Mouse (Mus musculus): ENCODE data around the gene Cog7. TPM values are rescaled to one million over a fixed set of nuclear protein-coding genes. Genes with fewer than 3 reads are reported as not detected.

The Cog7 gene
- total and polyA plus RNA-seq, 2 experiments from 2014 or later: 32.2 to 38.1 TPM

DNA sequence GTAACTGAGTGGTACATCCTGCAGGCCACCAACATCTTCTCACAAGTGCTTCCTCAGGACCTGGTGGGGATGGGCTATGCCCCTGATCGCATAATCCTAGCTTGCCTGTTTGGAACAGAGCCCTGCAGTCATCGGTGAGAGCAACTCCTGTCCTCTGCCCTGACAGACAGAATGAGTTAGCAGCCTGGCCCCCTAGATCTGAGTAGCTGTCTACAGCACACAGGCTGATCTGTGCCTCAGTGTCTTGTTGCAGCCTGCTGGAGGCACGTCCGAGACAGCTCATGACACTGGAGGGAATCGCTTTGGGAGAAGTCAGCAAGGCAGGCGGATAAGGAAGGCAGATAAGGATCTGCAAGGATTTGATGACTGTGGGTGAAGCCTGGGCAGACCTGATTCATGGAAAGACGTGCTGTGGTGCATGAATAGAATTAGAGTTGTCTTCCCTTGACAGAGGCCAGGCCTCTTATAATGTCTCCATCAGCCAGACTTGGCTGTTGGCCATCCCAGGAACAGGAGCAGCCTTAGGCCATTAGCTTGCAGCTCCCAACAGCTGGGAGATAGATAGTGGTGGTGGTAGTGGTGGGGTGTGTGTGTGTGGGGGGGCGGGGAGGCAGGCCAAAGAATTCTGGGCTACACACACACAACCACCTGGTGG, 78.6 kb downstream of the Cog7 start:
- Histone ChIP-seq H3K27me3 (ENCODE audit: insufficient read depth, low read length) (no peaks in the 10 kb centered on the region), H3K9ac (replicated peaks; ENCODE audit: low read length) (no peak overlapping the region), H3K4me2 (ENCODE audit: low read depth, low read length) (no peak overlapping the region), H3K4me3 (ENCODE audit: low read length) (no peak overlapping the region), H3K4me1 (ENCODE audit: insufficient read depth, low read length) (no peaks in the 10 kb centered on the region), H3K36me3 (ENCODE audit: insufficient read depth, low read length) (no peaks in the 10 kb centered on the region), H3K27ac (no peak overlapping the region), H3K9me3 (ENCODE audit: low read length) (no peaks in the 10 kb centered on the region)
- DNase-seq (ENCODE audit: low spot score): peak; percentile 9
- peak; percentile 44; the same call in 1 of the 2 replicates for ATAC-seq
- 67% methylated on average over 8 of the region's 8 CpGs for WGBS
- TF ChIP-seq CTCF (IDR thresholded peaks at IDR 0.05; ENCODE audit: low read depth): no peak

DNA sequence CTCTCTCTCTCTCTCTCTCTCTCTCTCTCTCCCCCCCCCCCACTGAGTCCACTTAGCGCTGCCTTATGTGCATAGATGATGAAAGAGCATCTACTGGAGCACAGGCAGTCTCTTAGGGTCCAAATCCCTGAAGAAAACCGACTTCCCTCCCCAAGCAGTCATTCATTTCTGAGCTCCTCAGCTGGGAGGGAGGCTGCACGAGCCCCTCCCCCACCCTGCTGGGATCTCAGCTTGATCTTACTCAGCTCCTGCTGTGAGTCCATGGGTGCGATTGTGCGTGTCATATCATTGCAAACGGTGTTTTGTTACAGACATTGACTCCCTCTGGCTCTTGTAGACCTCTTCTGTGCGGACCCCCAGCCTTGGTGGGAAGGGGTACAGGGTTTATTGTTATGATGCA, 81.6 kb downstream of the Cog7 start:
- Histone ChIP-seq H3K4me2 (ENCODE audit: low read depth, low read length) (0 out of 2 replicates have a peak overlapping the region, but pooled peaks have one; percentile 16), H3K4me3 (ENCODE audit: low read length) (no peak overlapping the region; the same call in 1 of the 2 replicates), H3K27me3 (ENCODE audit: insufficient read depth, low read length) (no peaks in the 10 kb centered on the region), H3K9ac (replicated peaks; ENCODE audit: low read length) (no peak overlapping the region), H3K9me3 (ENCODE audit: low read length) (no peaks in the 10 kb centered on the region), H3K27ac (no peak overlapping the region), H3K4me1 (ENCODE audit: insufficient read depth, low read length) (no peaks in the 10 kb centered on the region), H3K36me3 (ENCODE audit: insufficient read depth, low read length) (no peaks in the 10 kb centered on the region)
- 9% methylated on average over 7 of the region's 7 CpGs for WGBS
- ATAC-seq (no peak), DNase-seq (ENCODE audit: low spot score) (peak; percentile 10)
- TF ChIP-seq CTCF (IDR thresholded peaks at IDR 0.05; ENCODE audit: low read depth): no peak

DNA sequence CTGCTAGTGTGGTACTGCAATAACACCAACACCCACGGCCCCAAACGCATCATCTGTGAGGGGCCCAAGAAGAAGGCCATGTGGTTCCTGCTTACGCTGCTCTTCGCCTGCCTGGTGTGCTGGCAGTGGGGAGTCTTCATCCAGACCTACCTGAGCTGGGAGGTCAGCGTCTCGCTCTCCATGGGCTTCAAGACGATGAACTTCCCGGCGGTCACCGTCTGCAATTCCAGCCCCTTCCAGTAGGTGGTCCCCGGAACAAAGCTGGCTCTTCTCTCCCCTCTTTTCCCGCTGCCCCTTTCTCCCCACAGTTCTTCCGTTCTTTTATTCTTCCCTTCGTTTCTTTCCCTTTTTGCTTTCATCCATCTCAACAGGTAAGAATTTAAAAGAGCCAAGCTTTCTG, 82.2 kb downstream of the Cog7 start:
- no peaks in the 10 kb centered on the region for H3K4me1 ChIP-seq (ENCODE audit: insufficient read depth, low read length)
- peak overlapping the region; percentile 16; the same call in 1 of the 2 replicates for H3K4me2 ChIP-seq (ENCODE audit: low read depth, low read length)
- DNase-seq (ENCODE audit: low spot score): no peak
- no peaks in the 10 kb centered on the region for H3K36me3 ChIP-seq (ENCODE audit: insufficient read depth, low read length)
- H3K4me3 ChIP-seq (ENCODE audit: low read length): no peak overlapping the region; the same call in 1 of the 2 replicates
- H3K27me3 ChIP-seq (ENCODE audit: insufficient read depth, low read length): no peaks in the 10 kb centered on the region
- no peak overlapping the region for H3K27ac ChIP-seq
- no peaks in the 10 kb centered on the region for H3K9me3 ChIP-seq (ENCODE audit: low read length)
- no peak overlapping the region for H3K9ac ChIP-seq (replicated peaks; ENCODE audit: low read length)
- peak; percentile 74 for TF ChIP-seq CTCF (IDR thresholded peaks at IDR 0.05; ENCODE audit: low read depth)
- ATAC-seq: no peak
- WGBS: 9% methylated on average over 14 of the region's 14 CpGs

DNA sequence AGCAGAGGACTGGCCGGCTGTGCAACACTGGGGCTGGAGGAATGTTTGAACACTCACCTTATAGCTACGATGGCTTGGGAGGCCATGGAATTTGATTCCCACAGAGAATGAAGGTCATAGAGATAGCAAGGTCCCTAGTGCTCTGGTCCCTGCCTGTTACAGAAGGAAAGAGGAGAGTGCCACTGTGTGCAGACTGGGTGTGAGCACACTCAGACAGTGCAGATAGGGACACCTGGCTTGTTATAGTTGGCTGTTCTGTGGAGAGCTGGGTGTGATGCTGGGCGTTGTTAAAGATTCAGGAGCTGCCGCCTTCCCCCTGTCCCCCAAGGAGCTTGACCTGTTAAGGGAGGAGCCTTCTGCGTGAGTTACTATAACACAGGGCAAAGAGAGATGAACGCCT, 84.8 kb downstream of the Cog7 start:
- WGBS: 38% methylated on average over 6 of the region's 6 CpGs
- ATAC-seq (no peak), DNase-seq (ENCODE audit: low spot score) (no peak)
- Histone ChIP-seq H3K27me3 (ENCODE audit: insufficient read depth, low read length) (no peaks in the 10 kb centered on the region), H3K9ac (replicated peaks; ENCODE audit: low read length) (no peak overlapping the region), H3K27ac (no peak overlapping the region), H3K4me2 (ENCODE audit: low read depth, low read length) (no peak overlapping the region), H3K4me3 (ENCODE audit: low read length) (no peak overlapping the region), H3K4me1 (ENCODE audit: insufficient read depth, low read length) (no peaks in the 10 kb centered on the region), H3K36me3 (ENCODE audit: insufficient read depth, low read length) (no peaks in the 10 kb centered on the region), H3K9me3 (ENCODE audit: low read length) (no peaks in the 10 kb centered on the region)
- TF ChIP-seq CTCF (IDR thresholded peaks at IDR 0.05; ENCODE audit: low read depth): no peak

DNA sequence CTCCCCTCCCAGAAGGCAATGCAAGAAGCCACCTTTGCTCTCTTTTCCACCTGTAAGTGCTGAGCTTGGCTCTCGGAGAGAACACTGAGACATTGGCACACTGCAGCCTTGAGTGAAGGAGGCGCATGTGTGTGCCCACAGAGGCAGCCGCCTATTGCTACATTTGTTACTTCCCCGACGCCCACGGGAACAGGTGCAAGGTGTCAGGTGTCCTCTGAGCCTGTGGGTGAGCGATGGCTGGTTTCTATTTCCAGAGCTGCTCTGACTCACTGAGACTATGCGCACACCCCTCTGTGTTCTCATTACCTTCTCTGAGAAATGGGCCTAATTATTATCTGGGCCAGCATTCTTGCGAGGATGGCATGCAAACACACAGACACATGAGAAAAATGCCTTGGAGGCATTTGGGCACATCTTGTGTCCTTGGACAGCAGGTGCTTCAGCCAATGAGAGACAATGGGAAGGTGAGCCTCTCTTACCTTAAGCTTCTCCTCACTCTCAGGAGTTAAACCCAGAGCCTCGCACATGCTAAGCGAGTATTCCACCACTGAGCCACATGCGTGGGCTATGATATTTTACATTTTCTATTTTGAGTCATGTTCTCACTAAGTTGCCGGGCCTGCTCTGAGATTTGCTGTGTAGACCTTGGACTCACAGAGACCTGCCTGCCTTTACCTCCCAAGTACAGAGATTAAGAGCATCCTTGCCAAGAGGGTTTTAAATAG, 90.7 kb downstream of the Cog7 start:
- Histone ChIP-seq H3K27ac (no peak overlapping the region), H3K27me3 (ENCODE audit: insufficient read depth, low read length) (no peaks in the 10 kb centered on the region), H3K4me1 (ENCODE audit: insufficient read depth, low read length) (no peaks in the 10 kb centered on the region), H3K4me3 (ENCODE audit: low read length) (no peak overlapping the region), H3K36me3 (ENCODE audit: insufficient read depth, low read length) (no peaks in the 10 kb centered on the region), H3K9ac (replicated peaks; ENCODE audit: low read length) (no peak overlapping the region), H3K9me3 (ENCODE audit: low read length) (no peaks in the 10 kb centered on the region), H3K4me2 (ENCODE audit: low read depth, low read length) (no peak overlapping the region)
- no peak for TF ChIP-seq CTCF (IDR thresholded peaks at IDR 0.05; ENCODE audit: low read depth)
- ATAC-seq (no peak), DNase-seq (ENCODE audit: low spot score) (no peak)
- 91% methylated on average over 13 of the region's 13 CpGs for WGBS

- Histone ChIP-seq H3K36me3 (ENCODE audit: insufficient read depth, low read length) (no peaks in the 10 kb centered on the region), H3K27me3 (ENCODE audit: insufficient read depth, low read length) (no peaks in the 10 kb centered on the region), H3K9ac (replicated peaks; ENCODE audit: low read length) (no peak overlapping the region), H3K4me1 (ENCODE audit: insufficient read depth, low read length) (no peaks in the 10 kb centered on the region), H3K9me3 (ENCODE audit: low read length) (no peaks in the 10 kb centered on the region), H3K4me2 (ENCODE audit: low read depth, low read length) (no peak overlapping the region), H3K27ac (no peak overlapping the region), H3K4me3 (ENCODE audit: low read length) (no peak overlapping the region)
- TF ChIP-seq CTCF (IDR thresholded peaks at IDR 0.05; ENCODE audit: low read depth): no peak
- no peak for DNase-seq (ENCODE audit: low spot score)
- 89% methylated on average over 4 of the region's 4 CpGs for WGBS
- no peak for ATAC-seq
Measured at GRCm38 (mm10) chr7:121880246-121880645, 101.3 kb downstream of the Cog7 start.

DNA sequence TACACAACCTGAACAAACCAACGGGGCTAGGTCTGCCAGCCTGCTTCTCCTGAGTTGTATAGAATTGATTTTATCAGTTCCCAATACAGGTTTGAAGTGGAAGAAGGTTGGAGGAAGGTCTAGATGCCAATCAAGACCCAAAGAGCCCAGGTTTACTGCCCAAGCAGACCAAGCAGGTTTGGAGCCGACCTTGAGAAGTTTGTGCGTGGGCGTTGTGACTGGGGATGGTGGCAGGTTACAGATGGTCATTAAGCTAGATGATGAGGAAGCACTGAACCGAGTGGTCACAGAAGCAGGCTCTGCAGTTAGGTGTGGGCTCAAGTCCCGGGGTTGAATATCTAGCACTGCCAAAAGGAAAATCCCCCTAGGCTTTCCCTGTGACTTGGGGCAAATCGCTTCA, 106.7 kb downstream of the Cog7 start:
- TF ChIP-seq CTCF (IDR thresholded peaks at IDR 0.05; ENCODE audit: low read depth): no peak
- 88% methylated on average over 7 of the region's 7 CpGs for WGBS
- H3K4me2 ChIP-seq (ENCODE audit: low read depth, low read length): no peak overlapping the region

More for the DNA sequence above, 106.7 kb downstream of the Cog7 start:
- no peak overlapping the region for H3K9ac ChIP-seq (replicated peaks; ENCODE audit: low read length)
- no peak overlapping the region for H3K4me3 ChIP-seq (ENCODE audit: low read length)
- no peak for ATAC-seq
- H3K27me3 ChIP-seq (ENCODE audit: insufficient read depth, low read length): no peaks in the 10 kb centered on the region
- no peak for DNase-seq (ENCODE audit: low spot score)
- H3K27ac ChIP-seq: no peak overlapping the region
- no peaks in the 10 kb centered on the region for H3K9me3 ChIP-seq (ENCODE audit: low read length)
- no peaks in the 10 kb centered on the region for H3K4me1 ChIP-seq (ENCODE audit: insufficient read depth, low read length)
- H3K36me3 ChIP-seq (ENCODE audit: insufficient read depth, low read length): no peaks in the 10 kb centered on the region
